Mouse (Mus musculus): Measurements from ENCODE around the gene Jak1.

Gene Jak1

DNA sequence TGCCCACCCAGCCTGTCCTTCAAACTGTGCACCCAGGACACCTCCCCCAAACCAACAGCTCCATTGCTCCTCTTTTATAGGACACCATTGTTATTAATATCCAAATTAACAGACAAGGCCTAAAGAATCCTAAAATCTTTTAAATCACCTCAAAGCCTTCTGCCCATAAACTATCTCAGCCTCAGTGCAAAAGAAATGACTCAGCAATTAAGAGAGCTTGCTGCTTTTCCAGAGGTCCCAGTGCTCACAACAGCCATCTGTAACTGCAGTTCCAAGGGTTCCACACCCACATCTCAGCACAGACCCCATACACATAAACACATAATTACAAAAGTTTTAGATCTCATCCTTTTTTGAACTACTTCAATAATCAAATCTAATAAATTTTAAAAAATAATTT lies 13.1 kb downstream of the Jak1 start:
- TF ChIP-seq POU5F1 (IDR thresholded peaks at IDR 0.05; ENCODE audit: borderline replicate concordance, low read length): no peak
- no peak for TF ChIP-seq CTCF (conservative IDR thresholded peaks at IDR 0.05; ENCODE audit: low read length)
- TF ChIP-seq NANOG (IDR thresholded peaks at IDR 0.05; ENCODE audit: borderline replicate concordance, low read length): no peak
- Histone ChIP-seq H3K4me3 (replicated peaks; ENCODE audit: low read length) (no peak overlapping the region), H3K4me1 (replicated peaks; ENCODE audit: low read depth, low read length) (peaks cover 4% of the 10 kb centered on the region)

DNA sequence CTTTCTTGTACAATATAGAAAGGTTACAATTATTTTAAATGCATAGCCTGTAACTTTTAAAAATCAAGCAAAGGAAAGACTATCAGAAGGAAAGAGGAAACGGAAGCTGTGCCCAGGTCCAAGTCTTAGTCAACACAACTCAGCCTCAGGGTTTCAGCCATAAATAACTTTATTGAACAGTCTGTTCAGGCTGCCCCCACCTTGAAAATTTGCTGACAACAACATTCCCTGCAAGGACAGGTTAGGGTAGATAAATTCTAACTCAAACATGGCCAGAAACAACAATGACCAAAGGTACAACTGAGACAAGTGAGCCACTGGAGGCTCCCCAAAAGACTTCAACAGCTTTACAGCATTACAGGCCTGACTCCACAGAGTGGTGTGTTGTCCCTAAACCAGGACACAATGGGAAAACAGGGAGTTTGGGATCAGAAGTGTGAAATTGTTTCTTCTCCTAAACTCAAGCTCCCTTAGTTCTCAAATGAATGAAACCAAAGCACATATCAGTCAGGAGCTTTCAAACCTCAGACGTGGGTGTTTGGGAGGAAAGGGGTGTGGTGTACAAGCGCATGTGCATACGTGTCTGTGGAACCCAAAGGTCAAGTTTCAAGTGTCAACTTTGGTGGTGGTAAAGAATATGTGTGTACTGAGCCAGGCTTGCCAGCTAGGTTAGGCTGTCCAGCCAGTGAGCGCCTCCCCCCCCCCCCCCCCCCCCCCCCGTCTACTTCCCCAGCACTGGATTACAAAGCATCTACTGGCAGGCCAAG lies 14.9 kb downstream of the Jak1 start:
- H3K27me3 ChIP-seq (ENCODE audit: insufficient read depth, low read length): no peaks in the 10 kb centered on the region
- H3K9me3 ChIP-seq (ENCODE audit: low read length): no peaks in the 10 kb centered on the region
- H3K4me1 ChIP-seq (replicated peaks; ENCODE audit: low read depth, low read length): peaks cover 4% of the 10 kb centered on the region
- H3K4me3 ChIP-seq (replicated peaks; ENCODE audit: low read length): no peak overlapping the region
- TF ChIP-seq CTCF (conservative IDR thresholded peaks at IDR 0.05; ENCODE audit: low read length) (no peak), NANOG (IDR thresholded peaks at IDR 0.05; ENCODE audit: borderline replicate concordance, low read length) (no peak), POU5F1 (IDR thresholded peaks at IDR 0.05; ENCODE audit: borderline replicate concordance, low read length) (no peak)
- no peaks in the 10 kb centered on the region for H3K36me3 ChIP-seq (ENCODE audit: insufficient read depth, low read length)

More for the DNA sequence above, 13.1 kb downstream of the Jak1 start:
- no peaks in the 10 kb centered on the region for H3K36me3 ChIP-seq (ENCODE audit: insufficient read depth, low read length)
- no peaks in the 10 kb centered on the region for H3K27me3 ChIP-seq (ENCODE audit: insufficient read depth, low read length)
- no peaks in the 10 kb centered on the region for H3K9me3 ChIP-seq (ENCODE audit: low read length)

DNA sequence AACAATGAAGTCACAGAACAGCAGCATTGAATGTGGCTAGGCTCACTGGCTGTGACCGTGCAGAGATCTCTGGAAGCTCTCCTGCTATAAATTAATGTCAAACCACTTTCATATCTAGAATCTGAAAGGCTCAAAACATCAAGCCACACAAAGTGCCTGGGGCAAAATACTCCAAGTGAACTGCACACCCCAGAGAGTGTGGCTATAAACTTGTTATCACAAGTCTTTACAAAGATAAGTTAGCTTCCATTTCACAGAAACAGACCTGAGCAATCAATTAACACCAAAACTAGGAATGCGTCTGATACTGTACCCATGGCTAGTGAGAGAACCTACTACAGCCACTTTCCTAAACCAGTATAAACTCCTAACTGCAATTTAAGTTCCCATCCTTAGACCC lies 17.7 kb downstream of the Jak1 start:
- H3K4me1 ChIP-seq (replicated peaks; ENCODE audit: low read depth, low read length): peaks cover 8% of the 10 kb centered on the region
- no peaks in the 10 kb centered on the region for H3K9me3 ChIP-seq (ENCODE audit: low read length)
- H3K36me3 ChIP-seq (ENCODE audit: insufficient read depth, low read length): no peaks in the 10 kb centered on the region
- H3K4me3 ChIP-seq (replicated peaks; ENCODE audit: low read length): no peak overlapping the region
- TF ChIP-seq POU5F1 (IDR thresholded peaks at IDR 0.05; ENCODE audit: borderline replicate concordance, low read length) (no peak), NANOG (IDR thresholded peaks at IDR 0.05; ENCODE audit: borderline replicate concordance, low read length) (no peak), CTCF (conservative IDR thresholded peaks at IDR 0.05; ENCODE audit: low read length) (no peak)
- H3K27me3 ChIP-seq (ENCODE audit: insufficient read depth, low read length): no peaks in the 10 kb centered on the region

DNA sequence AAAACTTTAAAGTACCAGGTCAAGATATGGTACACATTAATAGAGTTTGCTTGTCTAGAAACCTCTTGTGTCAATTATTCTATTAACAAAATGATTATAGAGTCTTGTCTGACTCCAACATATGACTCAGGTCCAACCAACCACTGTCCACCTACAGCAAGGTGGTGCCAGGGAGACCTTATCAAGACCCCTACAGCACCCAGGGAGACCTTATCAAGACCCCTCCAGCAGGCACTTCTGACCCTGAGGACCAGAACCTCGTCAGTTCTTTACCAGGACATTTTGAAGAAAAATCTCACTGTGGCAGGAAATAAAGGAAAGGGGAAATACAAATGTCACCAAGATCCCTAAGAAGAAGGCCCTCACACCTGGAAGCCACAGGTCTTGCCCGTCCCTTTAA lies 18.5 kb downstream of the Jak1 start:
- TF ChIP-seq POU5F1 (IDR thresholded peaks at IDR 0.05; ENCODE audit: borderline replicate concordance, low read length) (no peak), NANOG (IDR thresholded peaks at IDR 0.05; ENCODE audit: borderline replicate concordance, low read length) (no peak), CTCF (conservative IDR thresholded peaks at IDR 0.05; ENCODE audit: low read length) (no peak)
- no peaks in the 10 kb centered on the region for H3K9me3 ChIP-seq (ENCODE audit: low read length)

DNA sequence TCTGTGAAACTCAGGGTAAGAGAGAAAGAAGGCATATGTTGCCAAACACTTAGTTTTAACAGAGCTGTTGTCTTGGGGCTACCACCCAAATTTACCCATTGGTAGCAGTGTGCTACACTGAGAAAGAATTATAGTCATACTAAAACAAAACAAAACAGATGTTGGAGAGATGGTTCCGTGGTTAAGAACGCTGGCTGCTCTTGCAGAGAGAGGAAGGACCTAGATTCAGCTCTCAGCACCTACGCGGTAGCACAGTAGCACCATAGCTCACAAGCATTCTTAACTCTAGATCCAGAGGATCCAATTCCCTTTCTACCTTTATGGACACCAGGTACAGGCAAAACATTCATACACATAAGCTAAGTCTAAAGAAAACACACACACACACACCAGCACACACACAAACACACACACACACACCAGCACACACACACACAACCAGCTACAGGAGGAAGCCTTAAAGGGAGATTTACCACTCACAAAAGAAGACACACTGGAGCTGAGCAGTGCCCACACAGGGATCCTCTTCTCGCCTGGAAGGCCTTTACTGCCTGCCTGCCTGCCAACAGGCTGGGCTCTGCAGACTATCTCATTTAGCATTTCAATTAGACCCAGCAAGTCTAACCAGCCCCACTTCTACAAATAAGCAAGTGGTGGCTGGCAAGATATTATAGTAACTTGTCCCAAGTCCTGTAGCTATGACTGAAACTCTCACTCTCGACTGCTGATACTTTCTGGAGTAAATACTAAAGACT lies 20.6 kb downstream of the Jak1 start:
- no peak overlapping the region for H3K4me3 ChIP-seq (replicated peaks; ENCODE audit: low read length)
- no peaks in the 10 kb centered on the region for H3K36me3 ChIP-seq (ENCODE audit: insufficient read depth, low read length)
- no peaks in the 10 kb centered on the region for H3K27me3 ChIP-seq (ENCODE audit: insufficient read depth, low read length)
- H3K4me1 ChIP-seq (replicated peaks; ENCODE audit: low read depth, low read length): 0 out of 2 replicates have a peak, but pooled peaks cover 4% of the 10 kb centered on the region
- TF ChIP-seq POU5F1 (IDR thresholded peaks at IDR 0.05; ENCODE audit: borderline replicate concordance, low read length): no peak
- TF ChIP-seq NANOG (IDR thresholded peaks at IDR 0.05; ENCODE audit: borderline replicate concordance, low read length): no peak
- TF ChIP-seq CTCF (conservative IDR thresholded peaks at IDR 0.05; ENCODE audit: low read length): no peak
- no peaks in the 10 kb centered on the region for H3K9me3 ChIP-seq (ENCODE audit: low read length)

More for the DNA sequence above, 18.5 kb downstream of the Jak1 start:
- no peaks in the 10 kb centered on the region for H3K27me3 ChIP-seq (ENCODE audit: insufficient read depth, low read length)
- no peaks in the 10 kb centered on the region for H3K36me3 ChIP-seq (ENCODE audit: insufficient read depth, low read length)
- H3K4me1 ChIP-seq (replicated peaks; ENCODE audit: low read depth, low read length): 0 out of 2 replicates have a peak, but pooled peaks cover 4% of the 10 kb centered on the region
- H3K4me3 ChIP-seq (replicated peaks; ENCODE audit: low read length): no peak overlapping the region

DNA sequence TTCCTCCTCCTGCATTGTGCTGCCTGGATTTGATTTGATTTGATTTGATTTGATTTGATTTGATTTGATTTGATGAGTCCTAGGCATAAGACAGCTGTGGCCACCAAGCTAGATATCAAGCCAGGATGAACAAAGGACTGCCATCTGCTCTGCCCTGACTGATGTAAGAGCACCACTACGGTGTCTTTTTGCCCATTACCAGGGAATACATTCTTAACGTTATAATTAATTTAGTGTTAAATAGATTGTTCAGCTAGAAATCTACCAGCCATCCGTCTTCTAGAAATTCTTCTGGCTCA lies 24.3 kb downstream of the Jak1 start:
- no peak for TF ChIP-seq POU5F1 (IDR thresholded peaks at IDR 0.05; ENCODE audit: borderline replicate concordance, low read length)
- TF ChIP-seq NANOG (IDR thresholded peaks at IDR 0.05; ENCODE audit: borderline replicate concordance, low read length): no peak
- TF ChIP-seq CTCF (conservative IDR thresholded peaks at IDR 0.05; ENCODE audit: low read length): no peak
- Histone ChIP-seq H3K9me3 (ENCODE audit: low read length) (no peaks in the 10 kb centered on the region), H3K4me3 (replicated peaks; ENCODE audit: low read length) (no peak overlapping the region), H3K27me3 (ENCODE audit: insufficient read depth, low read length) (no peaks in the 10 kb centered on the region), H3K36me3 (ENCODE audit: insufficient read depth, low read length) (no peaks in the 10 kb centered on the region), H3K4me1 (replicated peaks; ENCODE audit: low read depth, low read length) (0 out of 2 replicates have a peak, but pooled peaks cover 4% of the 10 kb centered on the region)

DNA sequence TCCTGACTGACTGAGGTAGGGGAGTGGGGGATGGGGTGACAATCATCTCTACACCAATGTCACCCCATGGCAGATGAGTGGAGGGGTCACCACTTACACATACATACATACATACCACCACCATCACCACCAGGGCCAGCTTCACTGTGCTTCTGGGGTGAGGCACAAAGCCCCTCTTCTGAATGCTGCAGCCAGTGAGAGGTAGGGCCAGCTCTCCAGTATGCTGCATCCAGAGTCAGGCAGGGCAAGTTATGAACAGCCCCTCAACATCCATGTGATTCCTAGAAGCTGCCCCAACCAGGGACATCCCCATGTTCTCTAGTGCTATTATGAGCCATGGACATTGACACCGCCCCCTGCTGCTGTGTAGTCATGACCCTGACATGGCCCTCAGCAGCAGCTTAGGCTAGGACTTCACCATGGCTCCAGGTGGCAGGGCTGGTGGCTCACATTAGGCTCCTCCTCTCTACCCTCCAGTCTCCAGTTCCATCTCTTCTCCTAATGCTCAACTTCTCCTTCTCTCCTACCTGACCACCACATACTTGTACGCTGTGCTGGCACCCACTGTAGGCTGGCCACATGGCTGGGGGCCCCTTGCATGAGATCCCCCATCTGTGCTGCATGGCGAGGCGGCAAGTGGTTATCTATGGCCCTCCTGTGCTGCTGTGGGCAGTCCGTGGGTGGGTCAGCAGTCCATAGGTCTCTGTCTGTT lies 24.8 kb downstream of the Jak1 start:
- Histone ChIP-seq H3K27me3 (ENCODE audit: insufficient read depth, low read length) (no peaks in the 10 kb centered on the region), H3K4me3 (replicated peaks; ENCODE audit: low read length) (no peak overlapping the region), H3K36me3 (ENCODE audit: insufficient read depth, low read length) (no peaks in the 10 kb centered on the region), H3K9me3 (ENCODE audit: low read length) (no peaks in the 10 kb centered on the region), H3K4me1 (replicated peaks; ENCODE audit: low read depth, low read length) (0 out of 2 replicates have a peak, but pooled peaks cover 4% of the 10 kb centered on the region)
- TF ChIP-seq POU5F1 (IDR thresholded peaks at IDR 0.05; ENCODE audit: borderline replicate concordance, low read length) (no peak), NANOG (IDR thresholded peaks at IDR 0.05; ENCODE audit: borderline replicate concordance, low read length) (no peak), CTCF (conservative IDR thresholded peaks at IDR 0.05; ENCODE audit: low read length) (no peak)

Measured in E14TG2a.4 (cell line).